Mouse (Mus musculus): ENCODE measurements around the gene Fbxo33.

DNA sequence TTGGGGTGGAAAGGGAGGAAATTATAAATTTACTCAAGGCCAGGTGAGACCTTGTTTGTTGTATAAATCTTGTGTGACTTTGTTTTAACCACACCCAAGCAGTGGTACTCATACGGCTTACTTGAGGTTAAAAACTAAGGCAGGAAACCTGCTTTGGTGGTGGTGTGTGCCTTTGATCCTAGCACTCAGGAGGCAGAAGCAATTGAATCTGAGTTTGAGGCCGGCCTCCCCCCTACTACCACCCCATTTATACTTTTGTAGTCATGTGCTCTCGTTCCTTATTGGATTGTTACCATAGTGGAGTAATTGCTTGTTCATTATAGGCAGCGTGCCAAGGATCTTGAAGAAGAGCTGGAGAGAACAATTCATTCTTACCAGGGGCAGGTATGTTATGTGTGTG, 49.6 kb downstream of the Fbxo33 start:
- TF ChIP-seq CTCF (IDR thresholded peaks at IDR 0.05; ENCODE audit: low read depth, low read length) (no peak), POLR2A (IDR thresholded peaks at IDR 0.05; ENCODE audit: insufficient read depth, low read length) (no peak), EP300 (IDR thresholded peaks at IDR 0.05; ENCODE audit: insufficient read depth, low read depth, low read length) (no peak)

Measured in ES-Bruce4 (cell line).